Mouse (Mus musculus): Measurements from ENCODE around the gene Gstm3.

The Gstm3 gene

GRCm38 (mm10) chr3:107968724-107969395 lies at the start of gene Gstm3:
Gene Gstm3 (minus strand): TSS chr3:107969283.
- ChIA-PET POLR2A (interaction anchor here in 3 of 4 experiments (0.6 to 3.7 kb wide), 29 partner anchors 9 to 177 kb away, joined by 3 to 30 read pairs (median 6); partner anchors contain the start of genes Gstm2 (in 3 of the 3), Gstm1 (in 2 of the 3), Ampd2 (in 1 of the 3) and Gnai3 (in 1 of the 3)), CTCF (interaction anchor here in 3 of 4 experiments (0.6 to 1.4 kb wide), 4 partner anchors 9 to 407 kb away, joined by 3 to 4 read pairs (median 3); partner anchors contain the start of genes Gstm2 (in 1 of the 3) and Gstm6 (in 1 of the 3))

- ChIA-PET CTCF (interaction anchor here (0.6 to 2.5 kb wide), 22 partner anchors 17 to 154 kb away, joined by 3 to 21 read pairs (median 4); partner anchors contain the start of genes Gstm7 (in 3 of the 4), Gstm4 (in 2 of the 4), Gstm6 (in 2 of the 4) and Gnai3 (in 1 of the 4)), POLR2A (interaction anchor here in 3 of 4 experiments (0.6 to 7.8 kb wide), 46 partner anchors 11 to 441 kb away, joined by 3 to 71 read pairs (median 7); partner anchors contain the start of genes Gstm2 (in 3 of the 3), Gstm6 (in 3 of the 3), Gstm7 (in 3 of the 3) and Gnai3 (in 2 of the 3))
These were observed 49.2 kb upstream of the Gstm3 start for GRCm38 (mm10) chr3:108018190-108018820.

- CTCF ChIA-PET: interaction anchor here (0.6 to 2.5 kb wide), 28 partner anchors 16 to 153 kb away, joined by 3 to 21 read pairs (median 4); partner anchors contain the start of genes Gstm7 (in 3 of the 4), Gstm4 (in 2 of the 4), Gstm6 (in 2 of the 4) and Gnai3 (in 1 of the 4)
These were observed 48.5 kb upstream of the Gstm3 start, which contains the start of gene Gstm1 for GRCm38 (mm10) chr3:108017473-108018189. Gene Gstm1 (minus strand): TSS chr3:108017973.

GRCm38 (mm10) chr3:108016468-108016867 lies 47.4 kb upstream of the Gstm3 start:
- CTCF ChIA-PET: interaction anchor here in 2 of 4 experiments (0.9 to 1.8 kb wide), 2 partner anchors 15 to 28 kb away, joined by 10 to 14 read pairs; partner anchors contain the start of gene Gstm4 (in 1 of the 2)

More at GRCm38 (mm10) chr3:108017473-108018189, 48.5 kb upstream of the Gstm3 start, which contains the start of gene Gstm1:
- POLR2A ChIA-PET: interaction anchor here (0.5 to 7.8 kb wide), 59 partner anchors 12 to 441 kb away, joined by 3 to 71 read pairs (median 5); partner anchors contain the start of genes Gstm2 (in 3 of the 4), Gstm4 (in 3 of the 4), Gstm6 (in 3 of the 4) and Gstm7 (in 3 of the 4)

GRCm38 (mm10) chr3:108014974-108015346 lies 45.9 kb upstream of the Gstm3 start:
- POLR2A ChIA-PET: interaction anchor here in 3 of 4 experiments (0.5 to 7.8 kb wide), 6 partner anchors 10 to 309 kb away, joined by 3 to 71 read pairs (median 4); partner anchors contain the start of gene Gstm2 (in 1 of the 3)
- CTCF ChIA-PET: no interaction called here

More at GRCm38 (mm10) chr3:108016468-108016867, 47.4 kb upstream of the Gstm3 start:
- POLR2A ChIA-PET: interaction anchor here in 3 of 4 experiments (1.0 to 7.8 kb wide), 23 partner anchors 11 to 184 kb away, joined by 3 to 71 read pairs (median 8); partner anchors contain the start of genes Gstm4 (in 2 of the 3), Gstm6 (in 2 of the 3), Gstm7 (in 2 of the 3) and Gstm2 (in 1 of the 3)

GRCm38 (mm10) chr3:108014098-108014973 lies 45.3 kb upstream of the Gstm3 start:
- ChIA-PET CTCF (interaction anchor here in 1 of 4 experiments (1.7 kb wide), 1 partner anchor 71 kb away, joined by 4 read pairs; the partner anchor contains the start of gene Gstm6), POLR2A (interaction anchor here in 3 of 4 experiments (1.0 to 7.8 kb wide), 15 partner anchors 11 to 131 kb away, joined by 3 to 71 read pairs (median 9); partner anchors contain the start of genes Gstm2 (in 2 of the 3), Gnai3 (in 1 of the 3), Gstm3 (in 1 of the 3) and Gstm4 (in 1 of the 3))

GRCm38 (mm10) chr3:108013331-108013871 lies 44.3 kb upstream of the Gstm3 start:
- ChIA-PET POLR2A (interaction anchor here in 3 of 4 experiments (0.6 to 7.8 kb wide), 28 partner anchors 10 to 448 kb away, joined by 3 to 71 read pairs (median 6); partner anchors contain the start of genes Gstm2 (in 3 of the 3), Gnai3 (in 2 of the 3), Gstm3 (in 2 of the 3) and Gstm6 (in 2 of the 3)), CTCF (interaction anchor here in 1 of 4 experiments (1.7 kb wide), 1 partner anchor 70 kb away, joined by 4 read pairs; the partner anchor contains the start of gene Gstm6)

GRCm38 (mm10) chr3:108011558-108011957 lies 42.5 kb upstream of the Gstm3 start:
- CTCF ChIA-PET: interaction anchor here in 1 of 4 experiments (0.7 kb wide), 1 partner anchor 28 kb away, joined by 3 read pairs; no protein-coding TSS in a partner anchor
- POLR2A ChIA-PET: interaction anchor here in 2 of 4 experiments (1.1 to 7.8 kb wide), 5 partner anchors 9 to 80 kb away, joined by 3 to 71 read pairs (median 24); partner anchors contain the start of genes Gstm3 (in 1 of the 2) and Gstm7 (in 1 of the 2)

- ChIA-PET POLR2A (interaction anchor here in 2 of 4 experiments (0.7 to 3.3 kb wide), 8 partner anchors 9 to 56 kb away, joined by 3 to 9 read pairs (median 4); partner anchors contain the start of genes Gstm2 (in 1 of the 2) and Gstm3 (in 1 of the 2)), CTCF (no interaction called here)
These were observed 41.2 kb upstream of the Gstm3 start for GRCm38 (mm10) chr3:108010286-108010685.

GRCm38 (mm10) chr3:108002021-108002420 lies 32.9 kb upstream of the Gstm3 start:
- POLR2A ChIA-PET: interaction anchor here in 3 of 4 experiments (0.5 to 4.6 kb wide), 15 partner anchors 11 to 460 kb away, joined by 3 to 24 read pairs (median 4); partner anchors contain the start of genes Gstm2 (in 3 of the 3), Gstm3 (in 2 of the 3) and Csf1 (in 1 of the 3)
- CTCF ChIA-PET: interaction anchor here in 2 of 4 experiments (0.9 to 1.0 kb wide), 2 partner anchors 15 to 58 kb away, joined by 4 to 14 read pairs; partner anchors contain the start of gene Gstm6 (in 1 of the 2)

- CTCF ChIA-PET: no interaction called here
- POLR2A ChIA-PET: interaction anchor here in 1 of 4 experiments (2.8 kb wide), 1 partner anchor 14 kb away, joined by 15 read pairs; the partner anchor contains the start of gene Gstm2
These were observed 30.4 kb upstream of the Gstm3 start for GRCm38 (mm10) chr3:107999491-107999890.

- POLR2A ChIA-PET: interaction anchor here in 2 of 4 experiments (4.6 to 4.8 kb wide), 2 partner anchors 13 kb away, joined by 75 to 99 read pairs; partner anchors contain the start of gene Gstm2 (in 2 of the 2)
- CTCF ChIA-PET: no interaction called here
These were observed 29.5 kb upstream of the Gstm3 start for GRCm38 (mm10) chr3:107998591-107998990.

- CTCF ChIA-PET: interaction anchor here (0.5 to 1.5 kb wide), 13 partner anchors 10 to 207 kb away, joined by 3 to 7 read pairs (median 4); partner anchors contain the start of genes Gstm2 (in 3 of the 4), Gstm1 (in 1 of the 4) and Gstm6 (in 1 of the 4)
- POLR2A ChIA-PET: interaction anchor here (0.6 to 4.8 kb wide), 51 partner anchors 8 to 663 kb away, joined by 3 to 99 read pairs (median 6); partner anchors contain the start of genes Gstm2 (in 4 of the 4), Gstm1 (in 3 of the 4), Gstm3 (in 3 of the 4) and Gstm6 (in 3 of the 4)
These were observed 27.5 kb upstream of the Gstm3 start for GRCm38 (mm10) chr3:107996576-107996975.

GRCm38 (mm10) chr3:107995974-107996373 lies 26.9 kb upstream of the Gstm3 start:
- ChIA-PET CTCF (interaction anchor here in 3 of 4 experiments (0.5 to 2.3 kb wide), 10 partner anchors 10 to 207 kb away, joined by 3 to 10 read pairs (median 4); partner anchors contain the start of genes Gstm2 (in 3 of the 3), Gstm1 (in 1 of the 3) and Gstm6 (in 1 of the 3)), POLR2A (interaction anchor here (0.6 to 4.8 kb wide), 52 partner anchors 9 to 663 kb away, joined by 3 to 99 read pairs (median 5); partner anchors contain the start of genes Gstm2 (in 4 of the 4), Gstm1 (in 3 of the 4), Gstm3 (in 3 of the 4) and Gstm4 (in 3 of the 4))

All from embryonic stem cell, embryonic (primary cell).